10 mouse cellular contexts compared by ENCODE assay signal in genomic region chr8:90495943-90496371, GRCm38 (mm10).
A peak's percentile ranks its signal among the peaks of the same experiment; 100 is the strongest.
DNase-seq lines count a peak whose midpoint lies in the region; ATAC-seq lines count a peak whose summit lies in the region.
"Had no signal": no experiment of that assay in that cellular context is flagged by ENCODE, and none has a peak within 500 bp of the region (broad histone marks: within the 10 kb centered on the region; RNA-seq: fewer than 3 reads in every experiment).

No protein-coding gene starts in this region.

- H3K27me3 ChIP-seq in hindbrain, embryonic 16.5 days (replicated peaks; ENCODE audit: control insufficient read depth, insufficient read depth, low read length): no peaks in the 10 kb centered on the region
- H3K27me3 ChIP-seq in neural tube, embryonic 12.5 days (replicated peaks): no peaks in the 10 kb centered on the region
- H3K27me3 ChIP-seq: liver, embryonic 15.5 days had no signal

- DNase-seq in embryo, embryonic 11.5 days (ENCODE audit: low read depth, low spot score): peak; percentile 27
- peak; percentile 51 for DNase-seq in fibroblast of lung, adult 2 months (ENCODE audit: low read depth)
- DNase-seq in spleen, postnatal 14 days (ENCODE audit: low spot score in 2 of 2): no peak
- no peak for DNase-seq in urinary bladder, postnatal 4 days (ENCODE audit: low spot score in 2 of 2)
- no peak for DNase-seq in thymus, adult 18-20 months
- DNase-seq: cerebellum, adult 9-11 months; thymus, postnatal 14 days had no signal

- H3K9ac ChIP-seq in hindbrain, embryonic 16.5 days (ENCODE audit: low read depth, low read length): no peak overlapping the region
- no peak overlapping the region for H3K9ac ChIP-seq in neural tube, embryonic 12.5 days
- H3K9ac ChIP-seq: liver, embryonic 15.5 days had no signal

- ATAC-seq in hindbrain, embryonic 16.5 days: peak; percentile 53; the same call in 1 of the 2 replicates
- ATAC-seq in neural tube, embryonic 12.5 days (ENCODE audit: low FRiP score, low read depth): peak; percentile 41; the same call in 1 of the 2 replicates

- H3K27ac ChIP-seq in hindbrain, embryonic 16.5 days (ENCODE audit: low read depth, low read length): peak overlapping the region; percentile 39; the same call in 1 of the 2 replicates
- no peak overlapping the region for H3K27ac ChIP-seq in neural tube, embryonic 12.5 days
- H3K27ac ChIP-seq: liver, embryonic 15.5 days had no signal

- H3K4me3 ChIP-seq in hindbrain, embryonic 16.5 days (ENCODE audit: low read length): no peak overlapping the region
- no peak overlapping the region for H3K4me3 ChIP-seq in neural tube, embryonic 12.5 days
- H3K4me3 ChIP-seq: liver, embryonic 15.5 days had no signal

- H3K36me3 ChIP-seq in hindbrain, embryonic 16.5 days (ENCODE audit: control insufficient read depth, insufficient read depth, low read length): no peaks in the 10 kb centered on the region
- no peaks in the 10 kb centered on the region for H3K36me3 ChIP-seq in neural tube, embryonic 12.5 days
- H3K36me3 ChIP-seq: liver, embryonic 15.5 days had no signal

- peaks cover 23% of the 10 kb centered on the region for H3K4me1 ChIP-seq in hindbrain, embryonic 16.5 days (ENCODE audit: control insufficient read depth, insufficient read depth, low read depth, low read length)
- peaks cover 39% of the 10 kb centered on the region for H3K4me1 ChIP-seq in neural tube, embryonic 12.5 days
- H3K4me1 ChIP-seq: liver, embryonic 15.5 days had no signal

- H3K9me3 ChIP-seq in hindbrain, embryonic 16.5 days (ENCODE audit: control insufficient read depth, low read length): no peaks in the 10 kb centered on the region
- H3K9me3 ChIP-seq in neural tube, embryonic 12.5 days: no peaks in the 10 kb centered on the region
- H3K9me3 ChIP-seq: liver, embryonic 15.5 days had no signal

- 9% methylated on average over 5 of the region's 5 CpGs for WGBS in hindbrain, embryonic 16.5 days
- 16% methylated on average over 5 of the region's 5 CpGs for WGBS in neural tube, embryonic 12.5 days

- H3K4me2 ChIP-seq in hindbrain, embryonic 16.5 days (ENCODE audit: low read length): peak overlapping the region; percentile 16; the same call in 1 of the 2 replicates
- H3K4me2 ChIP-seq in neural tube, embryonic 12.5 days (replicated peaks): no peak overlapping the region
- H3K4me2 ChIP-seq: liver, embryonic 15.5 days had no signal

Comparison
In these comparisons a context has a peak if more than half of its experiments do, and no peak if none do; other contexts are left out.
1. DNase-seq: peak in embryo, embryonic 11.5 days (single experiment) and fibroblast of lung, adult 2 months (single experiment); none in spleen, postnatal 14 days (0 of 2), urinary bladder, postnatal 4 days (0 of 2) and thymus, adult 18-20 months (0 of 2).